Mouse (Mus musculus): ENCODE measurements around the gene P3h1. TPM values are rescaled to one million over a fixed set of nuclear protein-coding genes. Genes with fewer than 3 reads are reported as not detected.

P3h1 gene
- polyA plus RNA-seq, 1 experiment from 2014 or later, result 17.9 TPM

GRCm38 (mm10) chr4:119244468-119245240 lies 11.9 kb downstream of the P3h1 start:
- DNase-seq (ENCODE audit: low spot score), result no peak
- no peak for ATAC-seq (ENCODE audit: low FRiP score)

GRCm38 (mm10) chr4:119245556-119245955 lies 12.8 kb downstream of the P3h1 start:
- H3K36me3 ChIP-seq (ENCODE audit: control insufficient read depth, insufficient read depth, low read length), result no peaks in the 10 kb centered on the region

More at GRCm38 (mm10) chr4:119244468-119245240, 11.9 kb downstream of the P3h1 start:
- H3K27me3 ChIP-seq (ENCODE audit: control insufficient read depth, insufficient read depth, low read length), result no peaks in the 10 kb centered on the region
- no peaks in the 10 kb centered on the region for H3K4me1 ChIP-seq (replicated peaks; ENCODE audit: control insufficient read depth, insufficient read depth, low read length)
- no peak overlapping the region for H3K27ac ChIP-seq (ENCODE audit: low read depth, low read length)
- no peak overlapping the region for H3K9ac ChIP-seq (ENCODE audit: low read depth, low read length)
- no peak overlapping the region for H3K4me2 ChIP-seq (replicated peaks; ENCODE audit: low read depth, low read length)
- no peaks in the 10 kb centered on the region for H3K36me3 ChIP-seq (ENCODE audit: control insufficient read depth, insufficient read depth, low read length)
- H3K9me3 ChIP-seq (ENCODE audit: control insufficient read depth, low read length), result no peaks in the 10 kb centered on the region
- H3K4me3 ChIP-seq (ENCODE audit: low read depth, low read length), result no peak overlapping the region
- 86% methylated on average over 22 of the region's 22 CpGs for WGBS

GRCm38 (mm10) chr4:119245961-119246360 lies 13.2 kb downstream of the P3h1 start:
- no peaks in the 10 kb centered on the region for H3K4me1 ChIP-seq (replicated peaks; ENCODE audit: control insufficient read depth, insufficient read depth, low read length)
- no peaks in the 10 kb centered on the region for H3K27me3 ChIP-seq (ENCODE audit: control insufficient read depth, insufficient read depth, low read length)
- no peak for DNase-seq (ENCODE audit: low spot score)
- no peaks in the 10 kb centered on the region for H3K36me3 ChIP-seq (ENCODE audit: control insufficient read depth, insufficient read depth, low read length)
- H3K4me2 ChIP-seq (replicated peaks; ENCODE audit: low read depth, low read length), result no peak overlapping the region
- 80% methylated on average over 9 of the region's 9 CpGs for WGBS
- H3K9me3 ChIP-seq (ENCODE audit: control insufficient read depth, low read length), result no peaks in the 10 kb centered on the region
- H3K4me3 ChIP-seq (ENCODE audit: low read depth, low read length), result no peak overlapping the region
- no peak overlapping the region for H3K9ac ChIP-seq (ENCODE audit: low read depth, low read length)
- H3K27ac ChIP-seq (ENCODE audit: low read depth, low read length), result no peak overlapping the region
- no peak for ATAC-seq (ENCODE audit: low FRiP score)

More at GRCm38 (mm10) chr4:119245556-119245955, 12.8 kb downstream of the P3h1 start:
- ATAC-seq (ENCODE audit: low FRiP score) (no peak), DNase-seq (ENCODE audit: low spot score) (no peak)
- no peak overlapping the region for H3K27ac ChIP-seq (ENCODE audit: low read depth, low read length)
- no peaks in the 10 kb centered on the region for H3K4me1 ChIP-seq (replicated peaks; ENCODE audit: control insufficient read depth, insufficient read depth, low read length)
- H3K9me3 ChIP-seq (ENCODE audit: control insufficient read depth, low read length), result no peaks in the 10 kb centered on the region
- H3K9ac ChIP-seq (ENCODE audit: low read depth, low read length), result no peak overlapping the region
- no peak overlapping the region for H3K4me2 ChIP-seq (replicated peaks; ENCODE audit: low read depth, low read length)
- no peaks in the 10 kb centered on the region for H3K27me3 ChIP-seq (ENCODE audit: control insufficient read depth, insufficient read depth, low read length)
- no peak overlapping the region for H3K4me3 ChIP-seq (ENCODE audit: low read depth, low read length)
- 83% methylated on average over 7 of the region's 7 CpGs for WGBS

- H3K4me3 ChIP-seq (ENCODE audit: low read depth, low read length), result no peak overlapping the region
- no peaks in the 10 kb centered on the region for H3K36me3 ChIP-seq (ENCODE audit: control insufficient read depth, insufficient read depth, low read length)
- no peaks in the 10 kb centered on the region for H3K27me3 ChIP-seq (ENCODE audit: control insufficient read depth, insufficient read depth, low read length)
- ATAC-seq (ENCODE audit: low FRiP score) (no peak), DNase-seq (ENCODE audit: low spot score) (no peak)
- H3K4me2 ChIP-seq (replicated peaks; ENCODE audit: low read depth, low read length), result no peak overlapping the region
- 76% methylated on average over 14 of the region's 14 CpGs for WGBS
- H3K4me1 ChIP-seq (replicated peaks; ENCODE audit: control insufficient read depth, insufficient read depth, low read length), result no peaks in the 10 kb centered on the region
- no peak overlapping the region for H3K9ac ChIP-seq (ENCODE audit: low read depth, low read length)
- no peak overlapping the region for H3K27ac ChIP-seq (ENCODE audit: low read depth, low read length)
- H3K9me3 ChIP-seq (ENCODE audit: control insufficient read depth, low read length), result no peaks in the 10 kb centered on the region
Observed at GRCm38 (mm10) chr4:119246688-119247225, 14.0 kb downstream of the P3h1 start.

GRCm38 (mm10) chr4:119247462-119248235 lies 14.9 kb downstream of the P3h1 start:
- Histone ChIP-seq H3K9ac (ENCODE audit: low read depth, low read length) (no peak overlapping the region), H3K27me3 (ENCODE audit: control insufficient read depth, insufficient read depth, low read length) (no peaks in the 10 kb centered on the region), H3K9me3 (ENCODE audit: control insufficient read depth, low read length) (no peaks in the 10 kb centered on the region), H3K27ac (ENCODE audit: low read depth, low read length) (no peak overlapping the region), H3K36me3 (ENCODE audit: control insufficient read depth, insufficient read depth, low read length) (no peaks in the 10 kb centered on the region), H3K4me1 (replicated peaks; ENCODE audit: control insufficient read depth, insufficient read depth, low read length) (no peaks in the 10 kb centered on the region), H3K4me3 (ENCODE audit: low read depth, low read length) (no peak overlapping the region), H3K4me2 (replicated peaks; ENCODE audit: low read depth, low read length) (no peak overlapping the region)
- ATAC-seq (ENCODE audit: low FRiP score) (peak; percentile 71), DNase-seq (ENCODE audit: low spot score) (peak; percentile 75)
- WGBS, result 30% methylated on average over 13 of the region's 13 CpGs

- 89% methylated on average over 11 of the region's 11 CpGs for WGBS
- Histone ChIP-seq H3K36me3 (ENCODE audit: control insufficient read depth, insufficient read depth, low read length) (no peaks in the 10 kb centered on the region), H3K27ac (ENCODE audit: low read depth, low read length) (no peak overlapping the region), H3K4me3 (ENCODE audit: low read depth, low read length) (no peak overlapping the region), H3K4me2 (replicated peaks; ENCODE audit: low read depth, low read length) (no peak overlapping the region), H3K9ac (ENCODE audit: low read depth, low read length) (no peak overlapping the region), H3K27me3 (ENCODE audit: control insufficient read depth, insufficient read depth, low read length) (no peaks in the 10 kb centered on the region), H3K9me3 (ENCODE audit: control insufficient read depth, low read length) (no peaks in the 10 kb centered on the region), H3K4me1 (replicated peaks; ENCODE audit: control insufficient read depth, insufficient read depth, low read length) (no peaks in the 10 kb centered on the region)
- DNase-seq (ENCODE audit: low spot score) (no peak), ATAC-seq (ENCODE audit: low FRiP score) (no peak)
Observed at GRCm38 (mm10) chr4:119248407-119248965, 15.8 kb downstream of the P3h1 start.

- no peak overlapping the region for H3K27ac ChIP-seq (ENCODE audit: low read depth, low read length)
- no peak overlapping the region for H3K4me3 ChIP-seq (ENCODE audit: low read depth, low read length)
- peaks cover 6% of the 10 kb centered on the region; the same call in 1 of the 2 replicates for H3K4me1 ChIP-seq (replicated peaks; ENCODE audit: control insufficient read depth, insufficient read depth, low read length)
- 70% methylated on average over 7 of the region's 7 CpGs for WGBS
- ATAC-seq (ENCODE audit: low FRiP score), result no peak
- no peaks in the 10 kb centered on the region for H3K36me3 ChIP-seq (ENCODE audit: control insufficient read depth, insufficient read depth, low read length)
- DNase-seq (ENCODE audit: low spot score), result no peak
- no peaks in the 10 kb centered on the region for H3K9me3 ChIP-seq (ENCODE audit: control insufficient read depth, low read length)
- no peak overlapping the region for H3K9ac ChIP-seq (ENCODE audit: low read depth, low read length)
- H3K4me2 ChIP-seq (replicated peaks; ENCODE audit: low read depth, low read length), result no peak overlapping the region
- no peaks in the 10 kb centered on the region for H3K27me3 ChIP-seq (ENCODE audit: control insufficient read depth, insufficient read depth, low read length)
Observed at GRCm38 (mm10) chr4:119252025-119252808, 19.5 kb downstream of the P3h1 start.

GRCm38 (mm10) chr4:119254012-119254618 lies 21.4 kb downstream of the P3h1 start:
- no peaks in the 10 kb centered on the region for H3K27me3 ChIP-seq (ENCODE audit: control insufficient read depth, insufficient read depth, low read length)
- H3K4me1 ChIP-seq (replicated peaks; ENCODE audit: control insufficient read depth, insufficient read depth, low read length), result peaks cover 6% of the 10 kb centered on the region; the same call in 1 of the 2 replicates
- no peak overlapping the region for H3K27ac ChIP-seq (ENCODE audit: low read depth, low read length)
- H3K4me3 ChIP-seq (ENCODE audit: low read depth, low read length), result no peak overlapping the region
- no peaks in the 10 kb centered on the region for H3K9me3 ChIP-seq (ENCODE audit: control insufficient read depth, low read length)
- H3K9ac ChIP-seq (ENCODE audit: low read depth, low read length), result peak overlapping the region; percentile 20; the same call in 1 of the 2 replicates
- no peak overlapping the region for H3K4me2 ChIP-seq (replicated peaks; ENCODE audit: low read depth, low read length)
- WGBS, result 31% methylated on average over 9 of the region's 9 CpGs
- ATAC-seq (ENCODE audit: low FRiP score) (peak; percentile 59; the same call in 1 of the 2 replicates), DNase-seq (ENCODE audit: low spot score) (peak; percentile 38)
- no peaks in the 10 kb centered on the region for H3K36me3 ChIP-seq (ENCODE audit: control insufficient read depth, insufficient read depth, low read length)
